Mouse (Mus musculus): ENCODE results near the gene Bola1. TPM values are rescaled to one million over a fixed set of nuclear protein-coding genes. Genes with fewer than 3 reads are reported as not detected.
"Not testable (repeated sequence)": the region's sequence is repeated elsewhere in the genome, so short reads cannot be mapped to it uniquely, and the experiment has no call there.

The Bola1 gene
- total RNA-seq, 2 experiments from 2014 or later: 19.3 to 22.2 TPM

DNA sequence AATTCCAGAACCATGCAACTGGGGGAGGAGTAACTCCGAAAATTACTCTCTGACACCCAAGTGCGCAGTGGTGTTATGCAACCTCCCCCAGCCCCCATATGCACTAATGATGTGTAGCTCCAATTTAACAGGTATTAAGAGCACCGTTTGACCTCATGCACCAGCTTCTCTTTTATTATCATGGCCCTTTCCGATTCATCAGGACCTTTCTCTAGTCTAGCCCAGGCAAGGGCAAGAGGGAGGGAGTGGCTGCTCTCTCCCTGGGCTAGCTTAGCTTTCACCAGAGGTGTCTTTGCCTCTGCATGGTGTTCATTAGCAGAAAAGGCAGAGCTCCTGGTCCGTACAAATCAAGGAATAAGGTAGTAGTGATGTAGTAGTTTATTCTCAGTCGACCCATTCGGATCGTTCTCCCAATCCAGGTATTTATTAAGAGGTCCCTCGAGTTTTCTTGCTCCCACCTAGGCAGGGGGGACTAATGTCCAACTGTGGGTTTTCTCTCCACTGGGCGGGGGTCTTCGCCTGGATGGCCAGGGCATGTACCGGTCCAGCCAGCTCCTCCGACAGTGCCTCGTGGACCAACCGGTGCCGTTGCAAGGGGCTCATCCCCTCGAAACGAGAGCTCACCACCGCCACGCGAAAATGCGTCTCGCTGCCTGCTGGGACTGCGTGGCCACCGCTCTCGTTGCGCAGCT lies 22.9 kb downstream of the Bola1 start:
- intact Hi-C loops (cut with DNase I): no loop called here
- no peak for DNase-seq (ENCODE audit: extremely low spot score in 1 of 2, low spot score in 2 of 2)

GRCm38 (mm10) chr3:96195616-96196313 lies 23.7 kb downstream of the Bola1 start:
- DNase-seq (ENCODE audit: extremely low spot score in 1 of 2, low spot score in 2 of 2): peak in 1 of 2 experiments; percentile 47
- intact Hi-C loops (cut with DNase I): no loop called here

GRCm38 (mm10) chr3:96194966-96195365 lies 24.5 kb downstream of the Bola1 start:
- intact Hi-C loops (cut with DNase I): no loop called here
- no peak for DNase-seq (ENCODE audit: extremely low spot score in 1 of 2, low spot score in 2 of 2)

GRCm38 (mm10) chr3:96192977-96193376 lies 26.5 kb downstream of the Bola1 start:
- DNase-seq (ENCODE audit: extremely low spot score in 1 of 2, low spot score in 2 of 2): peak in 1 of 2 experiments; percentile 18
- intact Hi-C loops (cut with DNase I): no loop called here

DNA sequence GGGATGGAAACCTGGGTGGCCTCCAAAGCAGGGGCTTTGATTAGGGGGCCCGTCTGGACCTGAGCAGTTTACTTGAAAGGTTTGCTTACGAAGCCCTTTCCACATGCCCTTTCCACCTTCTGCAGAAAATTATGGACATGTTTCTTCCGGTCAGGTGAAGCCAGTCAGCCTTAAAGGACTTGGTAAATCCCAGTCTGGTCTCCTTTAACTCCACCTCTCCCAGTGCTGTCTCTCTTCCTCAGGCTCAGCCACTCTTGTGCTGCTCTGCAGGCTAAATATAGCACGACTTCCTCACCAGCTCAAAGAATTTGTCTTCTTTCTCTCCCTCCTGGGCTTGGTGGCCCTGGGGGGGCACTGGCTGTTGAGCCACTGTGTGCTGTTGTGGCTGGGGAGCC lies 37.1 kb downstream of the Bola1 start:
- intact Hi-C loops (cut with DNase I): no loop called here
- no peak for DNase-seq (ENCODE audit: extremely low spot score in 1 of 2, low spot score in 2 of 2)

GRCm38 (mm10) chr3:96181510-96182381 lies 37.8 kb downstream of the Bola1 start:
- peak in 1 of 2 experiments; percentile 50 for DNase-seq (ENCODE audit: extremely low spot score in 1 of 2, low spot score in 2 of 2)
- intact Hi-C loops (cut with DNase I): no loop called here

DNA sequence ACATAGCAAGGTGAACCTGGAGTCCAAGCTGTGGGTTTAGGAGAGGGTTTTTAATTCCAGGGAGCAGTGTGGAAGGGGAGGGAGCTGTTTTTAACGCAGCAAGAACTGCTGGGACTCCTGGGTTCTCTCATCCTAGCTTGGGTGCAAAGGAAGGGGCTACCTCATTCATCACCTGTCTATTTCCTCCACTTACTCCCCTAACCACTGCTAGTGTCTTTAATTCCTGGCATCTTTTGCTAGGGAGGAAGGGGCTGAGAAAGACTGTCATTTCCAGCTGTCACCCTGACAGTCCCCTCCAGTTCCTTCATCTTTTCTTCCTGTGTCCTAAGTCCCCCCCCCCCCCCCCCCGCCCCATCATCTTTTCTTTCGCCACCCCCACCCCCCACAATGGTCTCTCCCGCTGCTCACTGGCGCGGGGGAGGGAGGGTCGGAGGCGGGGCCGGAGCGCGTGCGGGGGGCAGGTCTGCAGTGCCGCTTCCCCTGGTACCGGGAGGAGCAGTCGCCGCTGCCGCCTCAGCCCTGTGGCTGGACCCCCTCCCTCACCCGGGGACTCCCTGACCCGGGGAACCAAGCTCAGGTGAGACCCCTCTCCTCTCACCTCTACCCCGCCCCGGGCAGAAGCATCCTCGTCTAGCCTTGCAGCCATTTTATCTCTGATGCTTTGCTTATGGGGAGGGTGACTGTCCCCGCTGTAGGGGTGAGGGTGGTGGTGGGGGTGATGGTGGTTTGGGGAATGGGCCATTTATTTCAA lies 38.6 kb downstream of the Bola1 start, which contains the start of gene Sv2a:
Gene Sv2a, plus strand, starts transcription at position 425 of the 751 bp plus-strand sequence.
- peak; percentile 71 to 89 for DNase-seq (ENCODE audit: extremely low spot score in 1 of 2, low spot score in 2 of 2)
- intact Hi-C loops (cut with DNase I): no loop called here

GRCm38 (mm10) chr3:96179531-96179930 lies 40.0 kb downstream of the Bola1 start:
- DNase-seq (ENCODE audit: extremely low spot score in 1 of 2, low spot score in 2 of 2): no peak
- intact Hi-C loops (cut with DNase I): no loop called here

DNA sequence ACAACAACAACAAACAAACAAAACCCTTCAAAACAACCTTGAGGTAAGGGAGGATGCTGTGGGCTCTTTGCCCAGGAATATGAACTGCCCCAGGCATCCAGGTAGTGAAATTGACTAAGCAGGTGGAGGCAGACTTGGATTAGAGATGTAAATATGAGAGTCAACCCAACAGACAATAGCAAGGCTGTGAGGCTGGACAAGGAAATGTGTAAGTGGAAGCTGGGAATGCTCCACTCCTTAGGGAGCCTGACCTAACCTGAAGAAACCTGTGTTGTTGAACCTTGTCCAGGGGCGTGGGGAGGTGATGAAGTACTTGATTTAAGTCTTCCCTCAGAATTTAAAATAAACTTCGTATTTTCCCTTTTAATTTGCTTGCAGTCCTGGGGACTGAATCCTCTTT lies 40.6 kb downstream of the Bola1 start:
- no peak for DNase-seq (ENCODE audit: extremely low spot score in 1 of 2, low spot score in 2 of 2)
- intact Hi-C loops (cut with DNase I): no loop called here

DNA sequence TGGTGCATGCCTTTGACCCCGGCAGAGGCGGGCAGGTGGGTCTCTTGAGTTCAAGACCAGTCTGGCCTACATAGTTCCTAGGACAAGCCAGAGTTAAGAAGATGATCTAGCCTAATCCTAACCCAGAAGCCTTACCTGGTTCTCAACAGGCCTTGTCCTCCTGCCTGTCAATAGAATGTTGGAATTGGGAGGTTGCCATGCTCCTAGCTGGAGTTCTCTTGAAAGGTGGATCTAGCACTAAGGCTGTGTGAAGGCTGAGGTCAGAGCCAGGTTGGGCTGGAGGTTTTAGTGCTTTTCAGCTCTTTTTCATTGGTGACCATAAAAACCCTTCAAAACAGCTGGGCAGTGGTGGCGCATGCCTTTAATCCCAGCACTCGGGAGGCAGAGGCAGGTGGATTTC lies 41.1 kb downstream of the Bola1 start:
- intact Hi-C loops (cut with DNase I): no loop called here
- no peak for DNase-seq (ENCODE audit: extremely low spot score in 1 of 2, low spot score in 2 of 2)

DNA sequence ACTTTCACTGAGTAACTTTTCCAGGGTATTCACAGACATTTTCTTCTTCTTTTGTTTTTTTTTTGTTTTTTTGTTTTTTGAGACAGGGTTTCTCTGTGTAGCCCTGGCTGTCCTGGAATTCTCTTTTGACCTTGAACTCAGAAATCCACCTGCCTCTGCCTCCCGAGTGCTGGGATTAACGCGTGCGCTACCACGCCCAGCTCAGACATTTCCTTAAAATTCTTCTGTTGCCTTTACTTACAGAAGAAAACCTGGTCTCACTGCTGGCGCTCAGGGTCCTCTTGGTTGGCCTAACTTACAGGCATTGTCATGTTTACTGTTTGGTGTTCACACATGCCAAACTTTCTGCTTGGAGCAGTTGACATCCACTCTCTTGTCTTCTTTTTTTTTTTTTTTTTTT lies 44.3 kb downstream of the Bola1 start:
- DNase-seq (ENCODE audit: extremely low spot score in 1 of 2, low spot score in 2 of 2): no peak
- intact Hi-C loops (cut with DNase I): no loop called here

- DNase-seq (ENCODE audit: extremely low spot score in 1 of 2, low spot score in 2 of 2); intact Hi-C loops (cut with DNase I): not testable (repeated sequence)
Observed at GRCm38 (mm10) chr3:96174042-96174441, 45.5 kb downstream of the Bola1 start.

DNA sequence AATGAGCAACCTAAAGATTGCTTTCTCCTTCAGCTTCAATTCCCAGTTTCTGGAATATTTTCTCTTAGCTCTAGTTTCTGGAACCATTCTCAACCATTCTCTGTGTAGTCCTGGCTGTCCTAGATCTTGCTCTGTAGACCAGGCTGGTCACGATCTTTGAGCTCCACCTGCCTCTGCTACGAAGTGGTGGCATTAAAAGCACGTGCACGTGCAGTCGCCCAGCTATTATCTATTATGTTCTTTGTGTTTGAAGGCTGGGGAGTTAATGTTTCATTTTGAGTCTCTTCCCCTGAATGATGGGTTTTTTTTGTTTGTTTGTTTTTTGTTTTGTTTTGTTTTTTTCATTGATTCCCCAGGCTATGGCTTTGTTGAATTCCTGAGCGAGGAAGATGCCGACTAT lies 46.3 kb downstream of the Bola1 start:
- DNase-seq (ENCODE audit: extremely low spot score in 1 of 2, low spot score in 2 of 2): no peak
- intact Hi-C loops (cut with DNase I): no loop called here

DNA sequence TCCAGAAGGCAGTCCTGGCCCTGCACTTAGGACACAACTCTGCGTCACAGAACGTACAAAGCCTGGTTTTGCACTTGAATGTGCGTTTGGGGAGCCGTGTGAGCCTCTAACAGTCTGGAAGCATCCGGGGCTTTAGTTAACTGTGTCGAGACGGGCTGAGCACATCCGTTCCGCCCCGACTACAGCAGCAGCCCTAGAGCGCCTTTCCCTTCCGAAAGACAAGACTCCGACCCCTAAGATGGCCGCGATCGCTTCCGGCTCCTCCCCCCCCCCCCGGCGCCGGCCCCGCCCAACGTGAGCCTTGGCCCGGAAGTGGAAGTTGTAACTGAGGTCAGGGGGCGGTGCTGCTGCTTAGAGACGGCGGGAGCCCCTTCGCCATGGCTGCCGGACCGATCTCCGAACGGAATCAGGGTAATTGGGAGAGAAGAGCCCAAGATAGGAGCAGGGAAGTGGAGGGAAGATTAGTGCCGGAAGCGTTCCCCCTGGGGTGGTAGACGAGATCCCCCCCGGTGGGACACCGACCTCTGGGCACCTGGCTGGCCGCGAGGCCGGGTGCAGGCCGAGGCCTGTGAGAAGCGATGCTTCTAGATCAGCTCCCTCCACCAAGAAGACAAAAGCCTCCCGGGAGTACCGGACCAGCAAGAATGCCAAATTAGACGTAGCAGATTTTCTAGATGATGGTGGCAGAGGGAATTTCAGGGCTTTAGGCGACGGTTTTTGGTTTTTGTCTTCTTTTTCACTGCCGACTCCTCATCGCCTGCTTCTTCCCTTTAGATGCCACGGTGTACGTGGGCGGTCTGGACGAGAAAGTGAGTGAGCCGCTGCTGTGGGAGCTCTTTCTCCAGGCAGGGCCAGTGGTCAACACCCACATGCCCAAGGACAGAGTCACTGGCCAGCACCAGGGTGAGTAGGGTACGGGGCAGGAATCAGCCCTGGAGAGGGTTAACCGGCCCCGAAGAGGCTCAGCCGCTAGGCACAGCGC lies 47.0 kb downstream of the Bola1 start, which contains the start of gene Sf3b4:
Gene Sf3b4, plus strand, starts transcription at position 136 of the 982 bp plus-strand sequence.
- peak; percentile 83 to 90 for DNase-seq (ENCODE audit: extremely low spot score in 1 of 2, low spot score in 2 of 2)
- intact Hi-C loops (cut with DNase I): no loop called here

GRCm38 (mm10) chr3:96171583-96172196 lies 47.8 kb downstream of the Bola1 start:
- no peak for DNase-seq (ENCODE audit: extremely low spot score in 1 of 2, low spot score in 2 of 2)
- intact Hi-C loops (cut with DNase I): no loop called here

GRCm38 (mm10) chr3:96170976-96171545 lies 48.4 kb downstream of the Bola1 start:
- intact Hi-C loops (cut with DNase I): no loop called here
- no peak for DNase-seq (ENCODE audit: extremely low spot score in 1 of 2, low spot score in 2 of 2)

DNA sequence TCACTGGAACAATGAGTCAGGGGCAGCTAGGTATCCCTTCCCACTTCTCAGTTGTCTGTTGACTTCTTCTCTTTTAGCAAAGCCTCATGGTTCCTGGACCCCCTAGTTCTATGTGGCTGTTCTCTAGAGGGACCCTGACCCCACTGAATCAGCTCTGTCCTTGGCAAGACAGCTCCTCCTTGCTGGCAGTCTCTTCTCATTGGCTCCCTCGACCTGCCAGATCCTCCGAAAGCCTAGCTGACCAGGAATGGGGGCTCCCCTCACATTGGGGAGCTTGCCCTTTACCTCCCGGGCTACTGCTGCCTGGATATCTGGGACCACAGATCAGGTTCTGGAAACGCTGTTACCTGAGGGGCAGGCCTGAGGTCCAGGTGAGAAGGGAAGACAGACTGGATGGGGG lies 49.2 kb downstream of the Bola1 start:
- DNase-seq (ENCODE audit: extremely low spot score in 1 of 2, low spot score in 2 of 2): no peak
- intact Hi-C loops (cut with DNase I): no loop called here

Measured in left cerebral cortex, postnatal 10 days (tissue).